Mouse (Mus musculus): ENCODE data around the gene Zfp354c.

Zfp354c gene

DNA sequence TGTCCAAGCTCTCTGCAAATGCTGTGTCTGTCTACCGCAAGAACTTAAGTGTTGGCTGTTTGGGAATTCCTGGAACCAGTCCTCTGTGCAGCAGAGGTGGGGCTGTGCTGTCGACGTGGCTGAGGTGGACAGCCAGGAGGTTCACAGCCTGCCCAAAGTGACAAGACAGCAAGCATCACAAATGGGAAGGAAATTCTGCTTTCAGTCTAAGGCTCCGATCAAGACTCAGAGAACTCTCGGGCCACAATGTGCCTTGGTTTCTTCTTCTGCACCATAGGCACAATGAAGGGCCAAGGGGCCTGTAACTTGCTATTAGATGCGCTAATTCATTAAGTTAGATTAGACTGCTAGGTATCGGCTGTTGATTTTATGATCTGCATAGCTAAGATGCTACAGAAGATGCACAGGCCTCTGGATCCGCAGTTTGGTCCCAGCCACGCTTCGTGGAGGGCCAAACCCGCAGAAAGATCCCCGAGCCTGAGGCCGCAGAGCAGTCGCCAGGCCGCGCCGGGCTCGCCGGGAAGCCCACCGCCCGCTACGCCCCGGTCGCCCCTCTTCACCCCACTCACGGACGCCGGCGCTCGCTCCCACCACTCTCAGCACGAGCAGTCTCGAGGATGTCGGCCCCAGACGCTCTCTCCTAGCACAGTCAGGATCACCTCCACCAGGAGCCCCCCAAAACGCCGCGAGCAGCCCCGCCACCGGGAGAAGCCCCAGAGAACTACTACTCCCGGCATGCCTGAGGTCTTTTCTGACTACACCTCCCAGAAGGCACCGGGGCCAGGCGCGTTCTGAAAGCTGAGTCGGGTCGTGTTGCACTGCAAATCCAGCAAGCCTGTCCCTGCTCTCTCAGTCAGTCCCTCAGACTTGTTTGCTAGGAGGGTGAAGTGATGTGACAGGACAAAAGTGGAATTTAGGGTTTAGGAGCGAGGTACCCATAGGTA lies at the start of gene Zfp354c:
Gene Zfp354c (minus strand): TSS at position 715 of the 944 bp plus-strand sequence.
- peak; percentile 68 for DNase-seq (ENCODE audit: low spot score)

DNA sequence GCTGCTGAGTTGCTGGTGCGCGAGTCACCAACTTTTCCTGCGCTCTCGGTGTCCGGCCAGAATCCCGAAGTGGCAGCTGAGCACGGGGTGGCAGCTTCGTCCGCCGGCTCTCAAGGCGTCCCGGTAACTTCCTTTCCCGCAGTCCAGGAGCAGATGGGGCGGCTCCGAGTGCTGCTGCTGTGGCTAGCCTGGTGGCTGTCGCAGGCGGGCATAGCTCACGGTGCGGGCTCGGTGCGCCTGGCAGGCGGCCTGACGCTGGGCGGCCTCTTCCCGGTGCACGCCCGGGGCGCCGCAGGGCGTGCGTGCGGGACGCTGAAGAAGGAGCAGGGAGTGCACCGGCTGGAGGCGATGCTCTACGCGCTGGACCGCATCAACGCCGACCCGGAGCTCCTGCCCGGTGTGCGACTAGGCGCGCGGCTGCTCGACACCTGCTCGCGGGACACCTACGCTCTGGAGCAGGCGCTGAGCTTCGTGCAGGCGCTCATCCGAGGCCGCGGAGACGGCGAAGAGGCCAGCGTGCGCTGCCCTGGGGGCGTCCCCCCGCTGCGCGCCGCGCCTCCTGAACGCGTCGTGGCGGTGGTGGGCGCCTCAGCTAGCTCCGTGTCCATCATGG lies 23.6 kb upstream of the Zfp354c start:
- no peak for DNase-seq (ENCODE audit: low spot score)

DNA sequence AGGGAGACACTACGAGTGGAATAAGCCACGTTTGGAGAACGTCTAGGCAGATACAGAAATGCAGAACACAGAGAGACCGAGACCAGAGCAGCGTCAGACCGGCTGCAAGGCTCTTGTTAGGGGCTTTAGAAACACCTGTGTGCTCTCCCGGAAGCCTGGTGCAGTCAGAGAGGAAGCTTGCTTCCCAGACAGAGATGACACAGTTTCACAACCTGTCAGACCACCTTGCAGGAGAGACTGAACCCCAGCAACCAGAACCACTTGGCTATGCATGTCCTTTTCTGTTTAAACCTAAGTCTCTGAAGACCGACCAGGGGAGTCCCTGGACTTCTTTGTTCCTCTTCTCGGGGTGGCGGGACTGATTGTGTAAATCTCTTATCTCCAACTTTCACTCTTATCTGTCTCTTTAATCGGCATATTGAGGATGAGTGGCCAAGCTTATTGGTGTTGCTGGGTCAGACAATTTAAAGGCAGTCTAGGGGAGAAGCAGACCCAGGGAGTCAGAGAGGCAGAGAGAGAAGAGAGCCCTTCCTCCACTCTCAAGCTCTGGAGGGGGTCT lies 22.7 kb upstream of the Zfp354c start, which contains the start of gene Grm6:
Gene Grm6 (plus strand): TSS at position 509 of the 559 bp plus-strand sequence.
- no peak for DNase-seq (ENCODE audit: low spot score)

DNA sequence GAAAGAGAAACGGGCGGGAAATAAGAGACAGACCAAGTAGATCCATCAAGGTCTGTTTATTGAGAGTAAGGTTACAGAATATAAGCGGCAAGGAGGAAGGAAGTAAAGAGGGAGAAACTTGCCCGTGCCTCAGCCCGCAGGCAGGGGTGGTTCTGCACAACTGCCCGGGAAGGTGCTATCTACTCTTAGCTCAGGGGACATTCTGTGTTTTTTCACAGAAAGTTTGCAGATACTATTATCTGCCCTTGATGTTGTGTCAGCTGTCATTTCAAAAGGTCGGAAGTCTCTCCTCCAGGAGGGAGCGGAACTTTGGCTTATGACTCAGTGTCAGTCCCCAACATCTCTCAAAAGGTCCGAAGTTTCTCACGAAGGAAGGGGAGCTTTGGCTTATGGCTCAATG lies 21.8 kb upstream of the Zfp354c start:
- DNase-seq (ENCODE audit: low spot score): no peak

DNA sequence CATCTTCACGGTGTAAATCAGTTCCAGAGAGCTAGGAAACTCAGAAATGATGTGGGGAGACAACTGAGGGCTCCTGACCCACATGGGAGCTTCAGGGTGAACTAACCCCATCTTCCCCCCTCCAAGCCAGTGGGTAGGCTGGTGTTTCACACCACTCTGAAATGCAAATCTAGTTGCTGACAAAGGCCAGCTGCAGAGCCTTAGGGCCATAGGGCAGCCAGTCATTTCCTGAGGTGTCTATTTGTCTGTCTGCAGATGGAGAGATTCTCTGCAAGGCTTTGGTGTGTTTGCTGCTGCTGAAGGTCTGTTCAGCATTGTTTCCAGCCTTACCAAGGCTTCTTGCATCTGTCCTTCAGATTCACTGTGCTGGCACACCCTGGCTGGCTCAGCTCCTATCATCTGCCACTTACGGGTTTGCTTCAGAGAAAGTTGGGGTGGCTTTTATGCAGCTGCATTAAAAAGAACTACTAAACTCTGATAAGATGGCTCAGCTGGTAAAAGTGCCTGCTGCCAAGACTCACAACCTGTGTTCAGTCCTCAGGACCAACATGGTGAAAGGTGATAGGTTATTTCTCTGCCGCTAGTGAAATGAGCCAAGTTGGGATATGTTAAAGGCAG lies 21.1 kb upstream of the Zfp354c start:
- DNase-seq (ENCODE audit: low spot score): no peak

DNA sequence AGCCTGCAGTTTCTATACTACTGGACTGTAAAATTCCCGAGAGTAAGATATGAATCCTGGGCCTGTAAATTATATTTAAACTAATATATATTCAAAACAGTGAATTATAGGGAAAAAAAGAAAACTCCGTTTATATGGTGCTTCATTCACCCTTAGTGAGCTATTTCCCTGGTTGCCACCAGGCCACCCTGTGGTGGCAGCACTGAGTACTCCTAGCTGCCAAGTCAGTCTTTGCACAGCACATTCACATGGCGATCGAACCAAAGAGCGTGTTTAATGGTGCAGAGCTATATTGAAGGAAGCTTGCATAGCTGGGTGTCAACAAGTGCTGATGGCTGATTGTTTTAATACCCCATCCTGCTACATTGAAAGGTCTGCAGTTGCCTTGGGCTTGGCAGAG lies 19.5 kb upstream of the Zfp354c start:
- DNase-seq (ENCODE audit: low spot score): no peak

DNA sequence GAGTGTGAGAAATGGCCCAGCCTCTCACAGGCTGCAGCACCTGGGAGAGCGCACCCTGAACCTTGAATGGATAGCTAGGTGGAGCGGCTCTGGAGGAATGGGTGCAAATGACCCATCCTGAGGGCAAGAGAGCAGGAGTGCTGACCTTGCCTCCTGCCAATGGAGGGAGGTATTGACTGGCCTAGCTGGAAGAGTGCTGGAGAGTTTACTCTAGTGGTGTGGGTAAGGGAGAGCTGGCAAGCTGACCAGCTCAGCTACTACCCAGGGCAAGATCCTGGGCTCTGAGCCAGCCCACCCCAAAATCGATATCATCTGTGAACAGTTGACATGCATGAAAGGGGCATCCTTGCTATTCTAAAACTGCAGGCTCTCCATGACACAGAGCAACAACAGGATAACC lies 18.4 kb upstream of the Zfp354c start:
- no peak for DNase-seq (ENCODE audit: low spot score)

DNA sequence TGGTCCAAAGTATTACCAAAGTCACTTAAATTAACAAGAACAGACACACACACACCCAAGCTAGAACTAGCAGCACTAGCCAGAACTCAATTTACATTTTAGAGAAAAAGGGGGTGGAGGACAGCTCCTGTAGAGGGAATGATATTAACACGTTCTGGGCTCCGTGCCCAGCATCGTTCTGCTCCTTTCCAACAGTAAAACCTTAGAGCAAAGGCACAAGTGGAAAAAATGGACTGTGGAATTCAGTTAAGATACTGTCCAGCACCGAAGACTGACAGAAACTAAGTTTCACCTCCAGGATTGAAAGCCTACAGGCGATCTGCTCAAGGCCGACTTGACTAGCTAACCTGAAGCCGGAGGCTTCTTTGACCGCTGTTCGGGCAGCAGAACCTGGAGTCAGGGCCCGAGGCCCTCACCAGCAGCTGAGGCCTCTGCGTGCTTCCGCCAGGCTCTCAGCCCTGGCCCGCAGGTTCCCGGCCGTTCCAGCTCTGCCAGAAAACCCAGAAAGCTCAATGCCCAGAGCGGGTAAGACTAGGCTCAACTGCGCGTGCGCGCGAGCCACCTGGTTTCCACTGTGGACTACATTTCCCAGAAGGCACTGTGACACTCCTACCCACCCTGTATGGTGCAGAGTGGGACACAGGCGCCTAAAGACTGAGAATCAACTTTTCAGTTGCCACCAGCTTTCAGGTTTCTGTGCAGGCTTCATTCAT lies 13.7 kb upstream of the Zfp354c start, which contains the start of gene Zfp879:
Gene Zfp879 (minus strand): TSS at position 530 of the 713 bp plus-strand sequence.
- DNase-seq (ENCODE audit: low spot score): no peak

DNA sequence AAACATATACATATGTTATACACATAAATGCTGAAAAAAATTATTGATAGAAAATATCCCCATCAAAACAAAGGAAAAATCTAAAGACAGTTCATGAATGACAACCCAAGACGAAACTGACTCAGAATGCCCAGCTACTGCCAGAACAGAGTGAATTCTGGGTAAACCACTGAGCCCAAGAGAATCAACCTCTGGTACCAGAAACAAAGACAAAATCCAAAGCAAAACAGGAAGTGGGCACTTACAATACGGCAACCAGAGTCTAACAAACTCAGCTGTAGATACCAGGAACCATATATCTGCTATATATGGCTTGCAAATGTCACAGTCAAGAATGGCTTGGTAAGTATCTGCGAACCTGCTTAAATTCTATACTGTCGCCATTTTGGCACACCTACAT lies 8.2 kb upstream of the Zfp354c start:
- no peak for DNase-seq (ENCODE audit: low spot score)

DNA sequence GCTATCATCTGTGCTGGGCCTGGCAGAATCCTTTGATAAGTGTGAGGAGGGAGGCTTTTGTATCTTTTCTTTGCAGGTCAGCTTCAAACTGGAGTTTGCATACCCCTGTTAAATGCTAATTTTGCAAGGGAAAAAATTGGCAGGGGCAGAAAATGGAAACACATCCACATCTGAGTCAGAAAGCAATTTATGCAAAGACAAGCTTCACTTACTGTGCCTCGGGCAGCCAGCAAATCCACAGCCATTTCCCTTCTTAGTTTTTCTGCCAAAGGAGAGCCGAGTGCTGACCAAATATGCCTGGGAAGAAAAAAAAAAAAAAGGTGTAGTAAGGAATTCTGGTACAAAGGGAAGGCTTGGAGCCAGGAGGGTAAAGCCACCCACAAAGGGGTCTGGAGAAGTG lies 1.3 kb downstream of the Zfp354c start:
- no peak for DNase-seq (ENCODE audit: low spot score)

DNA sequence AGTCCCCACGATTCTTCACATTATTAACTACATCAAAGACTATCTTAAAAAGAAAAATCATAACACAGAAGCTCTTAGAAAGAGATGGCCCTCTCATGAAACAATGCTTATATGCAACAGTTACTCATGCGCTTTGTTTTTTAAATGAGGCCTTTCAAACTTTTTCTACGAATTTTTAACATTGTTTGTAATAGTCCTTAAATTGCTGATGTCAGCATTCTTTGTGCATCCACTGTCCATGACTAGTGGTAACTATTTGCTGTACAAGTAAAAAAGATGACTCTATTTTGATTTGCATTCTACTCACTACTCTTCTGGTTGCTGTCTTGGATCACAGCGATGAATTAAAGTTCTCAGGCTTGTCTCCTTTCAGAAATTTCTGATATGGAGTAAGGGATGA lies 13.3 kb downstream of the Zfp354c start:
- DNase-seq (ENCODE audit: low spot score): no peak

DNA sequence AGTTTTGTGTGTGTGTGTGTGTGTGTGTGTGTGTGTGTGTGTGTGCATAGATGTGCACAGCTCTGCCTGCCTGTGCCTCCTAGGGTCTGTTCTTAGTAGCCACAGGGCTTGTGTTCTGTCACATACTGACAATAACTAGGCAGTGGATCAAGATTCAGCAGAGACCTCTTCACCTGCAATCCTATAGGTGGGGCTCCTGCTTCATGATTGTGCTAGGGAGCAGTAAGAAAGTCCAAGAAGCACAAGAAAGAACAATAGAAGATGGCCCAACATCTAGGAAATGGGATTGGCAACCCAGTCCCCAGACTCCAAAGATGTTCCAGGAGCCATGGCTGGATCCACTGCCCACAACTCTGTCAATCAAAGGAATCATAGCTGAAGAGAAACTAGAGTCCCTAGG lies 28.7 kb downstream of the Zfp354c start:
- DNase-seq (ENCODE audit: low spot score): no peak

DNA sequence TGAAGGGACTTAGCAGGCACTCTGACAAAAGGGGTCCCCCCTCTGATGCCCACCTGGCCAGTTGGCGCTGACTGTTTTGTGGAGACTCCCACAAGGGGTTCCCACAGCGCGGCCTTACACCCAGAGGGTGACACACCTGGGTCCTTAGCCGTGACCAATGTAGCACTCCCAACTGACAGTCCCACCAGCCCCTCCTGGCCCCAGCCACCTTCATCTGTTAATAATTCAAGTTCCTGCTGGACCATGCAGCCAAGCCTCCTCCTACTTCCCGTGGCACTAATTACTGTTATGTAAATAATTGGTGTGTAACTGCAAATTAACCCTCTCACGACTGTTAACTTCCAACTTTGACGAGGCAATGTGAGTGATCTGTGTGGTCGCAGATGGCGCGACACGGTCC lies 29.9 kb downstream of the Zfp354c start:
- DNase-seq (ENCODE audit: low spot score): no peak

DNA sequence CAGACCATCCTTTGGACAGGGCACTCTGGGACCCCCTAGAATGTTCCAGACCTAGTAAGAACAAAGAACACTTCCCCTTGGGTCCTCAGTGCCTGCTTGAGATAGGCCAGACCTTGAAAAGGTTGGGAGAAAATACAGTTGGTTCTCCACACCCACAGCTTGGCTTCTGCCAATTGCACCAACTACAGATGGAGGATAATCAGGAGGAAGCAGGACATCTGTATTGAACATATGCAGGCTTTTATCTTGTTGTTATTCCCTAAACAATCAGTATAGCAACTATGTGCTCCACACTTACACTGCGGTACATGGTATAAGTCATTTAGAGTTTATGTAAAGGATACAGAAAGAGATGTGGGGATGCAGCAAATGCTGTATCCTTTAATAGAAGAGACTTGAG lies 56.5 kb downstream of the Zfp354c start:
- no peak for DNase-seq (ENCODE audit: low spot score)

DNA sequence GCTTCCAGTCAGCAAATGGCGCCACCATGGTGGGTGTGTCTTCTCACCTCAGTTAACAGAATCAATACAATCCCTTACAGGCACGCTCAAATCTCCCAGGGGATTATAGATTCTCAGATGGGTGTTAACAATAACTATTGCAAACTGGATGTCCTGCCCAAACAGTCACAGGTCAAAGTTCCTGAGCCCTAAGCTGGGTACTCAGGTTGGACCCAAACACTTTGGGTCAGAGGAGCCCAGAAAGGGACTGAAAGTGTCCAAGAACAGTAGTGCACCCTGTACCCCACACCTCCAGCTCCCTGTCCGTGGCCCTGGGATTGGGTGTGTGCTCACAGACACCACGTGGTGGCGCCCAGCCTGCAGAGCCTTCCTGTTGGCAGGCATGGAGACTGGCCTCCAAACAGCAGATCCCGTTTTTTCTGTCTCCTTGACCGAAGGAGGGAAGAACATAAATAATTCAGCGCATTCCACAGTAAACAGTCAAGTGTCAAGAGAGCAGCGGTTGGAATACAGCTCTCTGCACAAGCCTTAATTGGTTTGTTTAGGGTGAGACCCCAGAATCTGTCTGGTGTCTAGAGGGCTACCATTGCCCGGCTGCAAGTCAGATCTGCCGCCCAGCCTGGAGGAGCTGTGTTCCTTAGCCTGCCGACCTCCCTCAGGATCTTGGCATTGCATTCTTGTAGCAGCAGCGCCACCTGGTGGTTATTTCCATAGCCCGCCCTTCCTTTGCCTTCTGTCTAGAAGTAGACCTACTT lies 58.4 kb downstream of the Zfp354c start:
- peak; percentile 86 for DNase-seq (ENCODE audit: low spot score)

DNA sequence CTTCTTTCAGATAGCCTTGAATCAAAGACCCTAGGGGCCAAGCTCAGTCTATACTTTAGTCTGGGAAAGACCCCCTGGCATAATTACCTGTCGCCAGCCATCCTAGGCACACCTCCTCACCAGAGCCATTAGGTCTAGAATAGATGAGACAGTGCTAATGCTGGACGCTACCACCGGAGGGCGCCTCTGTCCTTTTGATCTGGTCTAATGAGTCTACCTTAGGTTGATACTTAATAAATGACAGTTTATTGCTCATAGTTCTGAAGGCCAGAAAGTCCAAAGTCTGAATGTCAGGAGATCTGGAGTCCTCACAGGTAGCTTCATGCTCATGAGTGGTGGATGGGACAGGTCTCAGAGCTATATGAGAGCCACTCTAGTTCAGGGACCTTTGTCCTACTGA lies 60.5 kb downstream of the Zfp354c start:
- DNase-seq (ENCODE audit: low spot score): peak; percentile 33

DNA sequence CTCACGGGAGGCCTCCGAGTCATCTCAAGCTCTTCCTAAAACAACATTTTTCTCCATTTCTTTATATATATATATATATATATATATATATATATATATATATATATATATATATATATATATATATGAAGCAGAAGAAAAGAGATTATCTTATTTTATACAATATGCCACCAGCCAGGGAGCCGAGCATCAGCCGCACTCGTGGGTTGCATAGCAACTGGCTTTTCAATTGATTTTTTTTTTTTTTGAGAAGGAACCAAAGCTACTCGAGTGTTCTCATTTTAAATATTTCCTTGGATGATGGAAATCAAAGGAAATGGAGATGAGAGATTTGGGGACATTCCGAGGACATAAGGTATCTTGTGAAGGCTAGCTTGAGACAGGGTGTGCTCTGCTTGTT lies 61.1 kb downstream of the Zfp354c start:
- no peak for DNase-seq (ENCODE audit: low spot score)

Measured in adipocyte (in vitro differentiated cells).